Mouse (Mus musculus) liver, embryonic 14.5 days (tissue): Measurements from ENCODE around the gene Flrt1.

Experiments used
- CTCF ChIP-seq: IDR thresholded peaks from 2 replicates; pipeline ENCODE4 v1.5.1; 2016; ENCODE audit warnings: antibody characterized with exemption, low read depth, control low read depth
- EP300 ChIP-seq: IDR thresholded peaks from 2 replicates; pipeline ENCODE4 v1.6.1; 2016; ENCODE audit warnings: antibody characterized with exemption, low read depth

GRCm38 (mm10) chr19:7133436-7133835, 27.9 kb upstream of the Flrt1 start:
- TF ChIP-seq CTCF (no peak), EP300 (no peak)
